8 mouse cellular contexts compared by ENCODE assay signal in the genomic region with DNA sequence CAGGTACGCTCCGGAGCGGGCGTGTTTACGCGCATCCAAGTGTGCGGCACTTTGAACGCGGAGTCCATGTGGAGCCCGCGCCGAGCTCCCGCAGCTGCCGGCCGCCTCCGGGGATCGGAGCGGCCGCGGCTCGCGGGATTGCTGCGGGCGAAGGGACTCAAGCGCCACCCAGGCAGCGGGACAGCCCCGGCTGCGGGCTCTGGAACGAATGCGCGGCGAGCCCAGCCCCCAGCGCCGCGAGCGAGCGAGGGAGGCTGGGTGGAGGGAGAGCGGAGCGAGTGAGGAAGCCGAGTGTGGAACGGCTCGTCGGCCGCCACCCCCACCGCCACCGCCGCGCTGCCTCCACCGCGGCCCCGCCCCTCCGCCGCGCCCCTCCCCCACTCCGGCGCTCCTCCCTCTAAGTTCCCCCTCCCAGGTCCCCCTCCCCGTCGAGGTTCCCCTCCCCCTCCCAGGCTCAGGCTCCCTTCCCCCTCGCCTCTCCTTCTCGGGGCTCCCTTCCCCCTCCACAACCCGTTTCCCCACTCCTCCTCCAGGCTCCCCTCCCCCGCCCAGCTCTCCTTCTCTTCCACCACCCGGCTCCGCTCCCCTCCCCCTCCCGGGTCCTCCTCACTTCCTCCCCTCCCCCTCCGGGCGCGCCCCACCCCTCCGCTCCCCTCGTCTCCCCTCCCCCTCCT. TPM values are rescaled to one million over a fixed set of nuclear protein-coding genes. Genes with fewer than 3 reads are reported as not detected.
DNase-seq lines count a peak whose midpoint lies in the region; ATAC-seq and TF ChIP-seq lines count a peak whose summit lies in the region.

No protein-coding gene starts in this region.

- no peak for TF ChIP-seq CTCF in heart, postnatal 0 days (IDR thresholded peaks at IDR 0.05; ENCODE audit: low read depth)
- no peak for TF ChIP-seq CTCF in stomach, postnatal 0 days (IDR thresholded peaks at IDR 0.05; ENCODE audit: low read depth)

- peaks cover 37% of the 10 kb centered on the region for H3K4me1 ChIP-seq in forebrain, embryonic 10.5 days
- H3K4me1 ChIP-seq in heart, postnatal 0 days (ENCODE audit: control insufficient read depth, insufficient read depth): peaks cover 28% of the 10 kb centered on the region
- peaks cover 23% of the 10 kb centered on the region for H3K4me1 ChIP-seq in liver, embryonic 16.5 days (ENCODE audit: control insufficient read depth, low read depth, low read length)
- peaks cover 21% of the 10 kb centered on the region for H3K4me1 ChIP-seq in neural tube, embryonic 12.5 days
- no peaks in the 10 kb centered on the region for H3K4me1 ChIP-seq in stomach, postnatal 0 days (replicated peaks; ENCODE audit: control insufficient read depth, insufficient read depth)

- WGBS in forebrain, embryonic 10.5 days: under 1% methylated on average over 43 of the region's 70 CpGs
- WGBS in heart, postnatal 0 days: 1% methylated on average over 49 of the region's 70 CpGs
- under 1% methylated on average over 45 of the region's 70 CpGs for WGBS in liver, embryonic 16.5 days (ENCODE audit: insufficient replicate concordance)
- WGBS in neural tube, embryonic 12.5 days: under 1% methylated on average over 54 of the region's 70 CpGs
- under 1% methylated on average over 35 of the region's 70 CpGs for WGBS in stomach, postnatal 0 days

- TF ChIP-seq EP300 in heart, postnatal 0 days (IDR thresholded peaks at IDR 0.05; ENCODE audit: low read depth): no peak; the same call in 1 of the 2 replicates
- no peak for TF ChIP-seq EP300 in stomach, postnatal 0 days (optimal IDR thresholded peaks at IDR 0.05)

- DNase-seq in brain, embryonic 18.5 days (ENCODE audit: low read depth, low spot score): peak; percentile 84
- peak; percentile 94 for DNase-seq in forebrain, embryonic 10.5 days (ENCODE audit: extremely low spot score, low spot score)
- peak; percentile 89 for DNase-seq in heart, postnatal 0 days (ENCODE audit: low spot score)
- DNase-seq in kidney, postnatal 4 days: peak; percentile 92 to 96
- peak; percentile 92 for DNase-seq in stomach, postnatal 0 days (ENCODE audit: low spot score)

- H3K4me3 ChIP-seq in forebrain, embryonic 10.5 days: peak overlapping the region; percentile 89
- H3K4me3 ChIP-seq in heart, postnatal 0 days (ENCODE audit: low read depth, low read length): peak overlapping the region; percentile 96
- H3K4me3 ChIP-seq in liver, embryonic 16.5 days (ENCODE audit: low read depth, low read length): peak overlapping the region; percentile 85
- peak overlapping the region; percentile 98 for H3K4me3 ChIP-seq in neural tube, embryonic 12.5 days
- peak overlapping the region; percentile 96 for H3K4me3 ChIP-seq in stomach, postnatal 0 days (ENCODE audit: low read depth, low read length)

- H3K27ac ChIP-seq in forebrain, embryonic 10.5 days: peak overlapping the region; percentile 100
- peak overlapping the region; percentile 97 for H3K27ac ChIP-seq in heart, postnatal 0 days (ENCODE audit: low read depth)
- peak overlapping the region; percentile 77 for H3K27ac ChIP-seq in liver, embryonic 16.5 days (ENCODE audit: low read length)
- H3K27ac ChIP-seq in neural tube, embryonic 12.5 days: peak overlapping the region; percentile 98
- peak overlapping the region; percentile 99 for H3K27ac ChIP-seq in stomach, postnatal 0 days (replicated peaks)

- H3K27me3 ChIP-seq in forebrain, embryonic 10.5 days (ENCODE audit: poor library complexity, severe bottlenecking): no peaks in the 10 kb centered on the region
- H3K27me3 ChIP-seq in heart, postnatal 0 days (ENCODE audit: control insufficient read depth, insufficient read depth, low read length): no peaks in the 10 kb centered on the region
- no peaks in the 10 kb centered on the region for H3K27me3 ChIP-seq in liver, embryonic 16.5 days (ENCODE audit: control insufficient read depth, insufficient read depth, low read depth, low read length)
- H3K27me3 ChIP-seq in neural tube, embryonic 12.5 days (replicated peaks): no peaks in the 10 kb centered on the region
- no peaks in the 10 kb centered on the region for H3K27me3 ChIP-seq in stomach, postnatal 0 days (ENCODE audit: control insufficient read depth, insufficient read depth, low read length)

- H3K4me2 ChIP-seq in heart, postnatal 0 days (ENCODE audit: low read depth, low read length): peak overlapping the region; percentile 83
- peak overlapping the region; percentile 78 for H3K4me2 ChIP-seq in liver, embryonic 16.5 days (ENCODE audit: low read depth, low read length)
- H3K4me2 ChIP-seq in neural tube, embryonic 12.5 days (replicated peaks): peak overlapping the region; percentile 75
- peak overlapping the region; percentile 78 for H3K4me2 ChIP-seq in stomach, postnatal 0 days (replicated peaks; ENCODE audit: low read depth)

- H3K36me3 ChIP-seq in forebrain, embryonic 10.5 days (replicated peaks): peaks cover 13% of the 10 kb centered on the region
- H3K36me3 ChIP-seq in heart, postnatal 0 days (replicated peaks; ENCODE audit: control insufficient read depth, insufficient read depth, low read length): no peaks in the 10 kb centered on the region
- H3K36me3 ChIP-seq in liver, embryonic 16.5 days (ENCODE audit: control insufficient read depth, insufficient read depth): no peaks in the 10 kb centered on the region
- no peaks in the 10 kb centered on the region for H3K36me3 ChIP-seq in neural tube, embryonic 12.5 days
- no peaks in the 10 kb centered on the region; the same call in 1 of the 2 replicates for H3K36me3 ChIP-seq in stomach, postnatal 0 days (ENCODE audit: control insufficient read depth, insufficient read depth, low read length)

- no peaks in the 10 kb centered on the region; the same call in 1 of the 2 replicates for H3K9me3 ChIP-seq in forebrain, embryonic 10.5 days
- H3K9me3 ChIP-seq in heart, postnatal 0 days (replicated peaks; ENCODE audit: control insufficient read depth, low read length): no peaks in the 10 kb centered on the region
- no peaks in the 10 kb centered on the region for H3K9me3 ChIP-seq in liver, embryonic 16.5 days (replicated peaks; ENCODE audit: control insufficient read depth, low read length)
- no peaks in the 10 kb centered on the region for H3K9me3 ChIP-seq in neural tube, embryonic 12.5 days
- H3K9me3 ChIP-seq in stomach, postnatal 0 days (ENCODE audit: control insufficient read depth, low read length): no peaks in the 10 kb centered on the region

- peak overlapping the region; percentile 86 for H3K9ac ChIP-seq in heart, postnatal 0 days (replicated peaks; ENCODE audit: low read depth, low read length)
- H3K9ac ChIP-seq in liver, embryonic 16.5 days (ENCODE audit: low read depth, low read length): peak overlapping the region; percentile 64
- peak overlapping the region; percentile 73 for H3K9ac ChIP-seq in neural tube, embryonic 12.5 days
- H3K9ac ChIP-seq in stomach, postnatal 0 days (ENCODE audit: low read length): peak overlapping the region; percentile 82

- ATAC-seq in CD4-positive, CD25-positive, alpha-beta regulatory T cell, adult 4 months: peak; percentile 60
- ATAC-seq in heart, postnatal 0 days (ENCODE audit: insufficient read depth, low read depth): peak; percentile 80
- peak; percentile 69 for ATAC-seq in liver, embryonic 16.5 days (ENCODE audit: low read depth)
- ATAC-seq in neural tube, embryonic 12.5 days (ENCODE audit: low FRiP score, low read depth): peak; percentile 91
- peak; percentile 86 for ATAC-seq in stomach, postnatal 0 days (ENCODE audit: low FRiP score, low TSS enrichment)

RNA-seq across cellular contexts. Expression of a gene that starts 0.4 kb away (rescaled TPM):
- polyA plus RNA-seq in CD4-positive, CD25-positive, alpha-beta regulatory T cell, adult 4 months (2017; shearing (Covaris generic)): 10 to 100 TPM; 21.6 to 25.6 TPM
- 24.9 and 30.7 TPM in 2 replicates for polyA plus RNA-seq in forebrain, embryonic 10.5 days (2016; fragmentation: Nextera tagmentation; extraction: Ambion mirVana)
- total RNA-seq in heart, postnatal 0 days (2014; rRNA removed; ENCODE audit: low replicate concordance): 17.2 and 17.9 TPM in 2 replicates
- polyA plus RNA-seq in heart, postnatal 0 days (2015; fragmentation: Nextera tagmentation; extraction: Ambion mirVana): 6.1 and 7.7 TPM in 2 replicates
- 5.6 and 6.9 TPM in 2 replicates for polyA plus RNA-seq in liver, embryonic 16.5 days (2015; fragmentation: Nextera tagmentation; extraction: Ambion mirVana)
- polyA plus RNA-seq in neural tube, embryonic 12.5 days (2016; fragmentation: Nextera tagmentation; extraction: Ambion mirVana): 24.9 and 26.9 TPM in 2 replicates
- 7.5 and 9.6 TPM in 2 replicates for polyA plus RNA-seq in stomach, postnatal 0 days (2015; fragmentation: Nextera tagmentation; extraction: Ambion mirVana)

Comparison
In these comparisons a context has a peak if more than half of its experiments do, and no peak if none do; other contexts are left out.
1. Peak in every context shown above with its lines: DNase-seq, ATAC-seq, H3K4me3 ChIP-seq and H3K27ac ChIP-seq.